Mouse (Mus musculus) liver, embryonic 14.5 days (tissue): ENCODE data around the gene Mprip. TPM values are rescaled to one million over a fixed set of nuclear protein-coding genes. Genes with fewer than 3 reads are reported as not detected.

Experiments used
- ATAC-seq: fragments of 200-750 bp; cut with Nextera tagmentation; 2 replicates; pipeline ENCODE4 v1.8.0; 2017; ENCODE audit warnings: moderate number of reproducible peaks, mild to moderate bottlenecking, moderate library complexity; ENCODE audit not compliant: insufficient read depth
- DNase-seq, 3 experiments: peaks; one replicate each; pipeline ENCODE4 v3.0.0-alpha.2; 2012 to 2013; ENCODE audit warnings: low read depth in 3 of 3, low spot score in 3 of 3
- H3K27ac ChIP-seq: fragments of 300-500 bp; sonication (generic); 2 replicates; pipeline ENCODE4 v1.5.1; 2014; ENCODE audit warnings: moderate library complexity, mild to moderate bottlenecking, control low read depth, inconsistent platforms
- H3K27me3 ChIP-seq: fragments of 300-500 bp; sonication (generic); 2 replicates; pipeline ENCODE4 v1.6.1; 2014; ENCODE audit warnings: mild to moderate bottlenecking, low read length, moderate library complexity; ENCODE audit not compliant: control insufficient read depth, insufficient read depth
- H3K36me3 ChIP-seq: fragments of 300-500 bp; sonication (generic); replicated peaks from 2 replicates; pipeline ENCODE4 v1.6.1; 2014; ENCODE audit warnings: low read depth; ENCODE audit not compliant: control insufficient read depth, insufficient read depth
- H3K4me1 ChIP-seq, 2 experiments: fragments of 200-500 bp in 1 of 2; fragments of 300-500 bp in 1 of 2; sonication (generic) in 1 of 2; replicated peaks; 2 replicates each; pipeline ENCODE4 v1.6.1; 2012 to 2014; ENCODE audit warnings: antibody characterized with exemption in 1 of 2, inconsistent platforms in 1 of 2, low read length in 1 of 2; ENCODE audit not compliant: control insufficient read depth in 2 of 2, insufficient read depth in 2 of 2
- H3K4me2 ChIP-seq: fragments of 300-500 bp; sonication (generic); 2 replicates; pipeline ENCODE4 v1.6.1; 2014; ENCODE audit warnings: low read depth, mild to moderate bottlenecking, control low read depth, moderate library complexity
- H3K4me3 ChIP-seq, 2 experiments: fragments of 200-500 bp in 1 of 2; fragments of 300-500 bp in 1 of 2; sonication (generic) in 1 of 2; 2 replicates each; pipeline ENCODE4 v1.5.1; 2012 to 2014; ENCODE audit warnings: low read depth in 2 of 2, low read length in 2 of 2, mild to moderate bottlenecking in 2 of 2, control low read depth in 1 of 2, inconsistent platforms in 1 of 2, moderate library complexity in 1 of 2; ENCODE audit not compliant: insufficient read depth in 1 of 2
- H3K9ac ChIP-seq: fragments of 300-500 bp; sonication (generic); replicated peaks from 2 replicates; pipeline ENCODE4 v1.6.1; 2014; ENCODE audit warnings: mild to moderate bottlenecking, control low read depth, moderate library complexity
- H3K9me3 ChIP-seq: fragments of 300-500 bp; sonication (generic); 2 replicates; pipeline ENCODE4 v1.6.1; 2016; ENCODE audit warnings: low read length, mixed read lengths; ENCODE audit not compliant: control insufficient read depth
- CTCF ChIP-seq: IDR thresholded peaks from 2 replicates; pipeline ENCODE4 v1.5.1; 2016; ENCODE audit warnings: antibody characterized with exemption, low read depth, control low read depth
- EP300 ChIP-seq: IDR thresholded peaks from 2 replicates; pipeline ENCODE4 v1.6.1; 2016; ENCODE audit warnings: antibody characterized with exemption, low read depth
- WGBS: fragments of 180-500 bp; shearing (Covaris S2); extraction: QIAGEN DNeasy Blood & Tissue Kit; methylation state at CpG from one replicate; pipeline ENCODE4 v1.1.7; 2014; ENCODE audit not compliant: insufficient replicate concordance; 5-methylcytosine and 5-hydroxymethylcytosine counted together
- polyA plus RNA-seq, 2 experiments: library from polyadenylated mRNA; depleted of rRNA in 1 of 2; stranded (reverse) in 1 of 2; unstranded in 1 of 2; fragments of >200 nt; fragmentation: Nextera tagmentation in 1 of 2; extraction: Ambion mirVana in 1 of 2; gene quantifications; 2 replicates each; pipeline versions ENCODE4 v1.2.1 to v1.2.3; 2012 to 2014

Mprip gene
- polyA plus RNA-seq, 2 experiments, result 10.2 to 14.6 TPM

DNA sequence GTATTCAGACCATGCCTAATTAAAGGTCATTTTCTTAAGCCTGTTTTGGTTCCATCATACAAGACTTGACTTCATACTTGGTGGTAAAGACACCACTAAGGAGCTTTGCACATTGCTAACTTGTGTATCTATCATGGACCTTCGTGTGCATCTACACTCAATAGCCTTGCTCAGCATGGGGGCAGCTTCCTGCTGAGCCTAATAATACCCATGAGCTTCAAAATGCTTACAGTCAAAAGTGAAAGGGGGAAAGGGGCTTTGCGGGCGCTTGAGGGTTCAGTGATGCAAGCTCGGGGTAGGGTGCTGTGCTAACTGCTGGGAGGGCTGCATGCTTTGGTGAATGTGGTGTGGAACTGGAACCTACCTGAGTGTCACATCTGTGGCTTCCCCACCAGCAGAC, 95.2 kb downstream of the Mprip start:
- no peak for ATAC-seq
- no peaks in the 10 kb centered on the region for H3K27me3 ChIP-seq

DNA sequence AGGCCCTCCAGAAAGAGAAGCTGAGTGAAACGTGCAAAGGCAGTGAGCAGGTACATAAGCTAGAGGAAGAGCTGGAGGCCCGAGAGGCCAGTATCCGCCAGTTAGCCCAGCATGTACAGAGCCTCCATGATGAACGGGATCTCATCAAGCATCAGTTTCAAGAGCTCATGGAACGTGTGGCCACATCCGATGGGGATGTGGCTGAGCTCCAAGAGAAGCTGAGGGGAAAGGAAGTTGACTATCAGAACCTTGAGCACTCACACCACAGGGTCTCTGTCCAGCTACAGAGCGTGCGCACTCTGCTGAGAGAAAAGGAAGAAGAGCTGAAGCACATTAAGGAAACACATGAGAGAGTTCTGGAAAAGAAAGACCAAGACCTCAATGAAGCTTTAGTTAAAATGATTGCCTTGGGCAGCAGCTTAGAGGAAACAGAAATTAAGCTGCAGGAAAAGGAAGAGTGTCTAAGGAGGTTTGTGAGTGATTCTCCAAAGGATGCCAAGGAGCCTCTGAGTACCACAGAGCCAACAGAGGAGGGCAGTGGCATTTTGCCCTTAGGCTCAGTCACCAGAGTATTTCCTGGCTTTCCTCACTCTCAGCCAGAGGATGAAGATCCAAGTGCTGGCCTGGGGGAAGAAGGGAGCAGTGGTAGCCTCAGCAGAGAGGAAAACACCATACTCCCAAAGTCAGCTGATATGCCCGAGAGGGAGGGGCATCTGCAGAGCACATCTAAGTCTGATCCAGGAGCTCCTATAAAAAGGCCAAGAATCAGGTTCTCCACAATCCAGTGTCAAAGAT, 97.3 kb downstream of the Mprip start:
- Histone ChIP-seq H3K36me3 (peaks cover 4% of the 10 kb centered on the region), H3K4me3 (no peak overlapping the region), H3K4me2 (no peak overlapping the region), H3K27ac (no peak overlapping the region), H3K27me3 (no peaks in the 10 kb centered on the region), H3K9ac (no peak overlapping the region), H3K4me1 (no peaks in the 10 kb centered on the region), H3K9me3 (no peaks in the 10 kb centered on the region)
- DNase-seq (no peak), ATAC-seq (no peak)
- 83% methylated on average over 9 of the region's 9 CpGs for WGBS
- TF ChIP-seq EP300 (no peak), CTCF (no peak)

More for the DNA sequence above, 95.2 kb downstream of the Mprip start:
- Histone ChIP-seq H3K4me3 (no peak overlapping the region), H3K9ac (no peak overlapping the region), H3K9me3 (no peaks in the 10 kb centered on the region), H3K4me1 (no peaks in the 10 kb centered on the region), H3K36me3 (peaks cover 7% of the 10 kb centered on the region), H3K27ac (no peak overlapping the region), H3K4me2 (no peak overlapping the region)
- TF ChIP-seq EP300 (no peak), CTCF (no peak)
- WGBS, result 76% methylated on average over 4 of the region's 4 CpGs
- DNase-seq, result no peak

DNA sequence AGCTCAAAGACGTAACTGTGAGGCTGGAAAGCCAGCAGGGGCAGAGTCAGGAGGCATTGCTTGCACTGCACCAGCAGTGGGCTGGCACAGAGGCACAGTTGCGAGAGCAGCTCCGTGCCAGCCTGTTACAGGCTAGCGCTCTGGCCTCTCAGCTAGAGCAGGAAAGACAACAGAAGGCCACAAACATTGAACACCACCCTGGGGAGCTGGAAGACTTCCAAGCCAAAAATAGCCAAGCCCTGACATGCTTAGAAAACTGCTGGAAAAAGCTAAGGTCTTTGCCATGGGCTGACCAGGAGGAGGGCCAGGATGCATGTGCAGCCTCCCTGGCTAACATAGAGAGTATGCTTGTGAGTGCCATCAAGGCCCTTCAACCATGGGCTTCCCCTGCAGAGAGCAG, 98.1 kb downstream of the Mprip start:
- no peak overlapping the region for H3K4me3 ChIP-seq
- peaks cover 4% of the 10 kb centered on the region for H3K36me3 ChIP-seq
- no peaks in the 10 kb centered on the region for H3K27me3 ChIP-seq
- no peaks in the 10 kb centered on the region for H3K9me3 ChIP-seq
- WGBS, result 68% methylated on average over 4 of the region's 4 CpGs
- no peak overlapping the region for H3K4me2 ChIP-seq
- ATAC-seq, result no peak
- no peak for DNase-seq
- no peak overlapping the region for H3K27ac ChIP-seq
- no peak for TF ChIP-seq EP300
- TF ChIP-seq CTCF, result no peak
- no peak overlapping the region for H3K9ac ChIP-seq
- H3K4me1 ChIP-seq, result no peaks in the 10 kb centered on the region

DNA sequence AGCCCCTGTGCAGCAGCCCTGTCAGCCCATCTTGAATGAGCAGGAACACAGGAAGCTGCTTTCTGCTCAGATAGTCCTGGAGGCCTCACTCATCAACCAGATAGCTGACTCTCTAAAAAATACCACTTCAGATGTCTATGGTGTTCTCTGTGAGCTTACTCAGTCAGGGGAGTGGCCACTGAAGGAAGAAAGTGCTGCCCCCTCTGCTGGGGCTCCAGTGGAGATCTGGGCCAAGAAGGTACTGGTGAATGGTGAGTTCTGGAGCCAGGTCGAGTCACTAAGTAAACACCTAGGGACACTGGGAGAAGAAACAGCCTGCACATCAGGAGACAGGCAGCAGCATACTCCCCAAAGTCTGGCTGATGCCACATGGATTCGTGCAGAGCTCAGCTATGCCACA, 98.5 kb downstream of the Mprip start:
- H3K4me2 ChIP-seq, result no peak overlapping the region
- no peak for DNase-seq
- no peaks in the 10 kb centered on the region for H3K27me3 ChIP-seq
- H3K27ac ChIP-seq, result no peak overlapping the region
- ATAC-seq, result no peak
- no peak for TF ChIP-seq CTCF
- TF ChIP-seq EP300, result no peak
- H3K4me1 ChIP-seq, result no peaks in the 10 kb centered on the region
- no peak overlapping the region for H3K9ac ChIP-seq
- H3K9me3 ChIP-seq, result no peaks in the 10 kb centered on the region
- H3K36me3 ChIP-seq, result peaks cover 8% of the 10 kb centered on the region
- no peak overlapping the region for H3K4me3 ChIP-seq
- 52% methylated on average over 2 of the region's 2 CpGs for WGBS

DNA sequence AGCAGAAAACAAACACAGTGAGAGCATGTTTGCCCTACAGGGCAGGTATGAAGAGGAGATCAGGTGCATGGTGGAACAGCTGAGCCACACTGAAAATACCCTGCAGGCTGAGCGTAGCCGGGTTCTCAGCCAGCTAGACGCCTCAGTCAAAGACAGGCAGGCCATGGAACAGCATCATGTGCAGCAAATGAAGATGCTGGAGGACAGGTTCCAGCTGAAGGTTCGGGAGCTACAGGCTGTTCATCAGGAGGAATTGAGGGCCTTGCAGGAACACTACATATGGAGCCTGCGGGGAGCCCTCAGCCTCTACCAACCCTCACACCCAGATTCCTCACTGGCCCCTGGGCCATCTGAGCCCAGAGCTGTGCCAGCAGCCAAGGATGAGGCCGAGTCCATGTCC, 99.7 kb downstream of the Mprip start:
- TF ChIP-seq EP300 (no peak), CTCF (no peak)

More for the DNA sequence above, 99.7 kb downstream of the Mprip start:
- 84% methylated on average over 6 of the region's 6 CpGs for WGBS
- Histone ChIP-seq H3K36me3 (peaks cover 8% of the 10 kb centered on the region), H3K27ac (no peak overlapping the region), H3K9me3 (no peaks in the 10 kb centered on the region), H3K4me3 (no peak overlapping the region), H3K9ac (no peak overlapping the region), H3K4me1 (no peaks in the 10 kb centered on the region), H3K27me3 (no peaks in the 10 kb centered on the region), H3K4me2 (no peak overlapping the region)
- ATAC-seq (no peak), DNase-seq (no peak)
